Mouse (Mus musculus): ENCODE measurements at regions not wholly inside any gene's neighbourhood (a gene's known extent, or its start where the extent isn't known, plus 50 kb on each side); places are given as distances from the start of the nearest gene placed in this dataset.

GRCm38 (mm10) chr3:73339730-73340129 is 282.1 kb upstream of the Slitrk3 start:
- Histone ChIP-seq H3K4me1 (replicated peaks; ENCODE audit: low read depth, low read length) (no peaks in the 10 kb centered on the region), H3K4me3 (replicated peaks; ENCODE audit: low read length) (no peak overlapping the region), H3K9me3 (ENCODE audit: low read length) (no peaks in the 10 kb centered on the region), H3K36me3 (ENCODE audit: insufficient read depth, low read length) (no peaks in the 10 kb centered on the region), H3K27me3 (ENCODE audit: insufficient read depth, low read length) (no peaks in the 10 kb centered on the region)
- TF ChIP-seq POU5F1 (IDR thresholded peaks at IDR 0.05; ENCODE audit: borderline replicate concordance, low read length) = no peak
- TF ChIP-seq CTCF (conservative IDR thresholded peaks at IDR 0.05; ENCODE audit: low read length) = no peak
- TF ChIP-seq NANOG (IDR thresholded peaks at IDR 0.05; ENCODE audit: borderline replicate concordance, low read length) = no peak

DNA sequence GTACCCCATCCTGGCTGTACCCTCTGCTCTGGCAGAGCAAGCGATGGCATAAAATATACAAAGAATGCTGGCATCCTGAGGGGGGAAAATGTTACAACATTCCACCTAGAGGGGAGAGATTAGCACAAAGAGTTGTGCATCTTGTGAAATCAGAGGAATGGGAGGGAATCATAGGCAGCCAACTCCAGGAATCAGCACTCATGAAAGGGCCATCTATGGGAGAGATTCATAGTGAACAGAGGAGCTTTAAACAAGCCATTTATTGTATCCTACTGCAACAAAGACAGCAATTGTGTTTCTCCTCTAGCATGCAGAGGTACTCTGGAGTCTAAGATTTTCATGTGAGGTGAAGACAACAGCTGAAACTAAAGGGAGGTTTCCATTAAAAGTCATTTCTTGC is 265.6 kb upstream of the Slitrk3 start:
- Histone ChIP-seq H3K4me3 (replicated peaks; ENCODE audit: low read length) (no peak overlapping the region), H3K4me1 (replicated peaks; ENCODE audit: low read depth, low read length) (no peaks in the 10 kb centered on the region), H3K36me3 (ENCODE audit: insufficient read depth, low read length) (no peaks in the 10 kb centered on the region), H3K9me3 (ENCODE audit: low read length) (no peaks in the 10 kb centered on the region), H3K27me3 (ENCODE audit: insufficient read depth, low read length) (no peaks in the 10 kb centered on the region)
- TF ChIP-seq CTCF (conservative IDR thresholded peaks at IDR 0.05; ENCODE audit: low read length) (no peak), POU5F1 (IDR thresholded peaks at IDR 0.05; ENCODE audit: borderline replicate concordance, low read length) (no peak), NANOG (IDR thresholded peaks at IDR 0.05; ENCODE audit: borderline replicate concordance, low read length) (no peak)
